Mouse (Mus musculus): ENCODE results near the gene Gabrg3. TPM values are rescaled to one million over a fixed set of nuclear protein-coding genes. Genes with fewer than 3 reads are reported as not detected.

Gene Gabrg3
- polyA plus RNA-seq, 1 experiment from 2014 or later = 0.78 TPM

DNA sequence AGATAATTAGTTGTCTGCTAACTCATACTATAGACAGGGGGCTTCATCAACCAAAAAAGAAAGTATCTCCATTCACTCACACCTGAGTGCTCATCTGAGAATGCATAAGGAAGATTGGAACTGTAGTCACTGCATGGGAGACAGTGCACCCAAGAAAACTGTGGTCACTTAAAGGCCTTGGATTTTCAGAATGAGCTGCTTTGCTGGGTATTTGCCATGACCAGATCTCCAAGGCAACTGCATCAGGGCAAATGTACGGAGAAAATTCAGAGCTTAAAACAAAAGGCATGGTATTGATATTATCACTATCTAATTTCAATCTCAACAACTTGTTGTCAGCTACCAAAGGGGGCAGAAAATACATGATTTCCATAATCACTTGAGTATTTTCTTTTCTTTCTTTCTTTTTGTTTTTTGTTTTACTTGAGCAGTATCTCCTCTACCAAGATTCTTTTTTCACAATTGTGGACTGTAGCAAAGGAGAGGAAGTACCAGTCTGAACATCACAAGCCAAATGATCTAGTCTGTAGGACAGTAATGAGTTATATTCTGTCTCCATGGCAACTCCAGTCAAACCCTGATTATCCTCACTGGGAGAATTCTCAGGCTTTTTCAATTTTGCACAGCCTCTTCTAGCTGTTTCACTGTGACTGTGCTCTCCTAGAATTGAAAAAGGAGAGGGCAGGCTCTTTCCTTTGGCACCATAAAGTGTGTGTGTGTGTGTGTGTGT lies 335.9 kb downstream of the Gabrg3 start:
- Histone ChIP-seq H3K27ac (replicated peaks in 1 of 2; ENCODE audit: control insufficient read depth in 1 of 2, insufficient read depth in 1 of 2, low read depth in 2 of 2, low read length in 2 of 2) (no peak overlapping the region), H3K9me3 (ENCODE audit: control insufficient read depth, low read length) (no peaks in the 10 kb centered on the region), H3K36me3 (ENCODE audit: control insufficient read depth, insufficient read depth, low read length) (no peaks in the 10 kb centered on the region), H3K9ac (ENCODE audit: low read length) (no peak overlapping the region), H3K4me2 (ENCODE audit: low read length) (no peak overlapping the region), H3K4me3 (ENCODE audit: control insufficient read depth in 1 of 2, insufficient read depth in 1 of 2, low read depth in 1 of 2, low read length in 2 of 2) (no peak overlapping the region), H3K27me3 (ENCODE audit: control insufficient read depth, insufficient read depth, low read length) (no peaks in the 10 kb centered on the region), H3K4me1 (ENCODE audit: control insufficient read depth in 2 of 2, insufficient read depth in 2 of 2, low read length in 2 of 2) (no peaks in the 10 kb centered on the region)
- ATAC-seq (ENCODE audit: insufficient number of reproducible peaks, insufficient read depth, low FRiP score, low read depth) = no peak
- 61% methylated on average over 1 of the region's 1 CpGs for WGBS

DNA sequence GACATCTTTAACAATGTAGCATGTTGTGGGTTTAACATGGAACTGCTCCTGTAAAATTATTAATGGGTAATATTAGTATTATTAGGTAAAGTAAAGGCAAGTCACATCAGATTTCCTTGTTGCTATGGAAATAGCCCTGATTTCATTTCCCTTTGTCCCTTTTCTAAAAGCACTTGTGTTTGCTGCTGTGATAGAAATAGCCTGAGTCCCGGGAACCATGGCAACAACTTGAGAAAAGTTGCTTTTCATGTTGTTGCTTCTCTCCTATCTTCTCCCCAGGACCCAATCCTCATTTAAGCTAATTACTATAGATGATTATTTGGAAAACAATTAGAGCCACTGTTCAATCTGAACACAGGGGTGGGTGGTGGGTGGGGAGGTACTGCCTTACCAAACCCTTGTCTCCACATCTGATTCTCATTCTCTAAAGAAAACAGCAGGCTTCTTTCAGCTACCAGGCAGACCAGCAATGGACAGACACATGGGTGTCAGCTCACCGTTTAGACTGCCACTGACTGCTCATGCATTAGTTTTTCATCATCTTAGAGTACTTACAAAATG lies 349.0 kb downstream of the Gabrg3 start:
- no peak overlapping the region for H3K4me2 ChIP-seq (ENCODE audit: low read length)
- 56% methylated on average over 2 of the region's 2 CpGs for WGBS
- no peaks in the 10 kb centered on the region for H3K9me3 ChIP-seq (ENCODE audit: control insufficient read depth, low read length)
- no peak for ATAC-seq (ENCODE audit: insufficient number of reproducible peaks, insufficient read depth, low FRiP score, low read depth)
- no peak overlapping the region for H3K27ac ChIP-seq (replicated peaks in 1 of 2; ENCODE audit: control insufficient read depth in 1 of 2, insufficient read depth in 1 of 2, low read depth in 2 of 2, low read length in 2 of 2)
- no peak overlapping the region for H3K4me3 ChIP-seq (ENCODE audit: control insufficient read depth in 1 of 2, insufficient read depth in 1 of 2, low read depth in 1 of 2, low read length in 2 of 2)
- no peaks in the 10 kb centered on the region for H3K4me1 ChIP-seq (ENCODE audit: control insufficient read depth in 2 of 2, insufficient read depth in 2 of 2, low read length in 2 of 2)
- H3K36me3 ChIP-seq (ENCODE audit: control insufficient read depth, insufficient read depth, low read length) = no peaks in the 10 kb centered on the region
- no peaks in the 10 kb centered on the region for H3K27me3 ChIP-seq (ENCODE audit: control insufficient read depth, insufficient read depth, low read length)
- no peak overlapping the region for H3K9ac ChIP-seq (ENCODE audit: low read length)

DNA sequence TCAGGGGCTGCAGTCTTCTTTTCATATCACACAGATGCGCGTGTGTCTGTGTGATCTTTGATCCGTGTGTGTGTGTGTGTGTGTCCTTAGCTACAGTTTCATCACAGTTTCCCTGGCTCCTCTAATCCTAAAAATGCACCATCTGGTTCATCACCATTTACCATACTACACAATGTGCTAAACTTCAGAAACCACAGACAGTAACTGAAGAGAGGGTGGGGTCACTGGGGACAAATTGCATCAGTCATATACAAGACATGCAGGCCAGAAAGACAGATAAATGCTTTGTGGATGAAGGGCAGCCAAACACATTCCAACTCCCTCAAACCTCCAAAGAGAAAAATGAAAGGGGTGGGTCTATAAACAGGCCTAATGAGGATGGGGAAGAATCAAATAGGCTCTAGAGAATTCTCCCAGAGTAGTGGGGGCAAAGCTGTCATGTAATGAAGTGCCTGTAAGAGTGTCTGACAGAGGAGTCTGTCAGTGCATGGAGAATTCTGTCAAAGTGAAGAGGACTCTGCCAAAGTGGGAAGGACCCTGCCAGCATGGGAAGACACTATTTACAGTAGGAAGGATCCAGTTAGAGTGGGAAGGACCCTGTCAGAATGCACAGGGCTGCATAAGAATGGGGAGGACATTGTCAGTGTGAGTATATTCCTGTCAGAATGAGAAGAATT lies 386.3 kb downstream of the Gabrg3 start:
- H3K4me1 ChIP-seq (ENCODE audit: control insufficient read depth in 2 of 2, insufficient read depth in 2 of 2, low read length in 2 of 2) = no peaks in the 10 kb centered on the region
- WGBS = 87% methylated on average over 3 of the region's 3 CpGs
- ATAC-seq (ENCODE audit: insufficient number of reproducible peaks, insufficient read depth, low FRiP score, low read depth) = no peak

DNA sequence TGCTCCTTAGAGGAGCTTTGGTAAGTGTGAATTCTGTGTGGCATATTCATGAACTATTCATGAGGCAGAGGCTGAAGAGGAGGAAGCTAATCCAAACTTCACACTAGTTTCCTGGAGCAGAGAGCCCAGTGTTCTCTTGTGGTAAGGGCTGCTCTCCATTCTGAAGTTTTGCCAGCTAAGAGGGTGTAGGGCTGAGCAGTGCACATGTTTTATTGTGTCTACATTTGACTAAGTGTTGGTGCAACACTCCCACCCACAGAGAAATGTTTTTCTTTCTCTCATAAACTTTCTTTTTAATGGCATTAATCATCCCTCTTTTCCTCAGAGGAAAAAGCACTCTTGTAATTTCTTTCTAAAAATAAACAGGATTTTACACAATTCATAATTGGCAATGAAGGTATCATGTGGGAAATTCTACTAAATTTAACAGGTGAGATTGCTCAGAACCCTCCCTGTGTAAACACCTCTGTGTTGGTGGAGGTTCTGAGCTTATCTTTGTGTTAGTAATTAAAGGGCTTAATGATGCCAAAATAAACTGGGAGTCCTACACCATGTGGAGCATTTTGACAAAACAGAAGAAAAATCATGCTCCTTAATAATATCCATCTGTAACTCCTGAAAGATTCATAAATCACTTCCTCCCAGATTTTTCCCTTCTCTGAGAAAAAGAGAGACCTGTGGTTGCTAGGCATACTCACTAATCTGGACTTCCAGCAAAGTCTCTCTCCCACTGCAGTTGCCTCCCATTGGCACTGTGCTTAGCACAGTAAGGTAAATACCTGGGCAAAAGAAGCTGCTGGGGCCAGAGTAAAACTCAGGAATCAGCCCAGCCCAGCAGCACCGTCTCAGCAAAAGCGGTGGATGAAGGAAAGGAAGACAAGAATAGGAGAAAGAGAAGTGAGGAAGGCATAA lies 389.0 kb downstream of the Gabrg3 start:
- no peaks in the 10 kb centered on the region for H3K36me3 ChIP-seq (ENCODE audit: control insufficient read depth, insufficient read depth, low read length)
- H3K9ac ChIP-seq (ENCODE audit: low read length) = no peak overlapping the region
- 89% methylated on average over 2 of the region's 2 CpGs for WGBS
- no peak overlapping the region for H3K4me3 ChIP-seq (ENCODE audit: control insufficient read depth in 1 of 2, insufficient read depth in 1 of 2, low read depth in 1 of 2, low read length in 2 of 2)
- no peaks in the 10 kb centered on the region for H3K4me1 ChIP-seq (ENCODE audit: control insufficient read depth in 2 of 2, insufficient read depth in 2 of 2, low read length in 2 of 2)
- peaks cover 9% of the 10 kb centered on the region; the same call in 1 of the 2 replicates for H3K9me3 ChIP-seq (ENCODE audit: control insufficient read depth, low read length)
- no peak overlapping the region for H3K4me2 ChIP-seq (ENCODE audit: low read length)
- H3K27ac ChIP-seq (replicated peaks in 1 of 2; ENCODE audit: control insufficient read depth in 1 of 2, insufficient read depth in 1 of 2, low read depth in 2 of 2, low read length in 2 of 2) = no peak overlapping the region
- no peaks in the 10 kb centered on the region for H3K27me3 ChIP-seq (ENCODE audit: control insufficient read depth, insufficient read depth, low read length)
- no peak for ATAC-seq (ENCODE audit: insufficient number of reproducible peaks, insufficient read depth, low FRiP score, low read depth)

More for the DNA sequence above, 386.3 kb downstream of the Gabrg3 start:
- Histone ChIP-seq H3K36me3 (ENCODE audit: control insufficient read depth, insufficient read depth, low read length) (no peaks in the 10 kb centered on the region), H3K4me2 (ENCODE audit: low read length) (no peak overlapping the region), H3K27ac (replicated peaks in 1 of 2; ENCODE audit: control insufficient read depth in 1 of 2, insufficient read depth in 1 of 2, low read depth in 2 of 2, low read length in 2 of 2) (no peak overlapping the region), H3K9me3 (ENCODE audit: control insufficient read depth, low read length) (peaks cover 12% of the 10 kb centered on the region; the same call in 1 of the 2 replicates), H3K4me3 (ENCODE audit: control insufficient read depth in 1 of 2, insufficient read depth in 1 of 2, low read depth in 1 of 2, low read length in 2 of 2) (no peak overlapping the region), H3K9ac (ENCODE audit: low read length) (no peak overlapping the region), H3K27me3 (ENCODE audit: control insufficient read depth, insufficient read depth, low read length) (no peaks in the 10 kb centered on the region)

DNA sequence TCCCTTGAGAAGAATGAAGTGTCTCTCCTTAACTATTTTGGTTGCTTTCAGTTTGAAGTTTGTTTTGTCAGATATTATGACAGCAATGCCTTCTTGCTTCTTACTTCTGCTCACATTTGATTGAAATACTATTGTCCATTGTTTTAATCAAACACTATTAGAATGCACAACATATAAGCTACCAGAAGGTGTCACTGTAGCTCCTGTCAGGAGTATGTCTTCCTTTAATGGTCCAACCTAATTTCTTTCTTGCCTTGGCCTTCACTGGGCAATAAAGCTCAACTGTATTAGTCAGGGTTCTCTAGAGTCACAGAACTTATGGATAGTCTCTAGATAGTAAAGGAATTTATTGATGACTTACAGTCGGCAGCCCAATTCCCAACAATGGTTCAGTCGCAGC lies 440.6 kb downstream of the Gabrg3 start:
- ATAC-seq (ENCODE audit: insufficient number of reproducible peaks, insufficient read depth, low FRiP score, low read depth) = no peak
- Histone ChIP-seq H3K36me3 (ENCODE audit: control insufficient read depth, insufficient read depth, low read length) (no peaks in the 10 kb centered on the region), H3K27me3 (ENCODE audit: control insufficient read depth, insufficient read depth, low read length) (no peaks in the 10 kb centered on the region), H3K4me2 (ENCODE audit: low read length) (no peak overlapping the region), H3K9me3 (ENCODE audit: control insufficient read depth, low read length) (no peaks in the 10 kb centered on the region), H3K9ac (ENCODE audit: low read length) (no peak overlapping the region), H3K27ac (replicated peaks in 1 of 2; ENCODE audit: control insufficient read depth in 1 of 2, insufficient read depth in 1 of 2, low read depth in 2 of 2, low read length in 2 of 2) (no peak overlapping the region), H3K4me3 (ENCODE audit: control insufficient read depth in 1 of 2, insufficient read depth in 1 of 2, low read depth in 1 of 2, low read length in 2 of 2) (no peak overlapping the region), H3K4me1 (ENCODE audit: control insufficient read depth in 2 of 2, insufficient read depth in 2 of 2, low read length in 2 of 2) (no peaks in the 10 kb centered on the region)
- 100% methylated on average over 1 of the region's 2 CpGs for WGBS

DNA sequence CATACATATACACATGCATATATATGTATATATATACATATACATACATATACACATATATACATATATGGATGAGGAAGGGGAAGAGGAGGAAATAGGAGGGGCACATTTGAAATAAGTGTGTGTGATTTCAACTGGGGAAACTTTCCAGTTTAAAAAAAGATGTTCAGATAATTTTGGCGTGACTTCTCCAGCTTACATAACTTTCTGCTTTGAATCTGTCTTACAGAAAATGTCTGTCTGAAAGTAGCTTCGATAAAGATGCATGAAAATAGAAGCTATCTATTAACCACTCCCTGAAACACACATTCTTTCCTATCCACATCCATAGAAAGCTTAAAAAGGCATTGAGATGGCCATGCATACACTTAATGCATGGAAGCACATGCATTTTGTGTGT lies 445.4 kb downstream of the Gabrg3 start:
- 61% methylated on average over 2 of the region's 2 CpGs for WGBS
- H3K4me1 ChIP-seq (ENCODE audit: control insufficient read depth in 2 of 2, insufficient read depth in 2 of 2, low read length in 2 of 2) = no peaks in the 10 kb centered on the region
- ATAC-seq (ENCODE audit: insufficient number of reproducible peaks, insufficient read depth, low FRiP score, low read depth) = no peak
- no peaks in the 10 kb centered on the region for H3K36me3 ChIP-seq (ENCODE audit: control insufficient read depth, insufficient read depth, low read length)
- H3K4me2 ChIP-seq (ENCODE audit: low read length) = no peak overlapping the region
- 0 out of 2 replicates have a peak, but pooled peaks cover 3% of the 10 kb centered on the region for H3K9me3 ChIP-seq (ENCODE audit: control insufficient read depth, low read length)
- no peak overlapping the region for H3K4me3 ChIP-seq (ENCODE audit: control insufficient read depth in 1 of 2, insufficient read depth in 1 of 2, low read depth in 1 of 2, low read length in 2 of 2)
- H3K27ac ChIP-seq (replicated peaks in 1 of 2; ENCODE audit: control insufficient read depth in 1 of 2, insufficient read depth in 1 of 2, low read depth in 2 of 2, low read length in 2 of 2) = no peak overlapping the region
- no peaks in the 10 kb centered on the region for H3K27me3 ChIP-seq (ENCODE audit: control insufficient read depth, insufficient read depth, low read length)
- no peak overlapping the region for H3K9ac ChIP-seq (ENCODE audit: low read length)

DNA sequence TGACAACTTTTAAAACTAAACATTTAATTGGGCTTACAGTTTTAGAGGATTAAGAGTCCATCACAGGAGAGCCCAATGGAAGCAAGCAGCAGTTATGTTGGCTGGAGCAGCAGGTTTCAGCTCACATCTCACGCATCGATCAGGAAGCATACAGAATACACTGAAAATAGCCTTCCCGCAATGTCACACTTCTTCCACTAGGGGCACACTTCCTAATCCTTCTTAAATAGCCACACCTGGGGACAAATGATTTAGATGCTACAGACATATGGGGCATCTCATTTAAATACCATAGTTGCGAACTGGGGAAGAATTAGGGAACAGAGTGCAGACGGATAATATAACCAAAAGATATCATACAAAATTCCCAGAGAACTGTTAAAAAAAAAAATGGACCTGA lies 449.0 kb downstream of the Gabrg3 start:
- Histone ChIP-seq H3K4me1 (ENCODE audit: control insufficient read depth in 2 of 2, insufficient read depth in 2 of 2, low read length in 2 of 2) (no peaks in the 10 kb centered on the region), H3K36me3 (ENCODE audit: control insufficient read depth, insufficient read depth, low read length) (no peaks in the 10 kb centered on the region), H3K4me2 (ENCODE audit: low read length) (no peak overlapping the region), H3K27ac (replicated peaks in 1 of 2; ENCODE audit: control insufficient read depth in 1 of 2, insufficient read depth in 1 of 2, low read depth in 2 of 2, low read length in 2 of 2) (no peak overlapping the region), H3K27me3 (ENCODE audit: control insufficient read depth, insufficient read depth, low read length) (no peaks in the 10 kb centered on the region), H3K4me3 (ENCODE audit: control insufficient read depth in 1 of 2, insufficient read depth in 1 of 2, low read depth in 1 of 2, low read length in 2 of 2) (no peak overlapping the region), H3K9ac (ENCODE audit: low read length) (no peak overlapping the region), H3K9me3 (ENCODE audit: control insufficient read depth, low read length) (0 out of 2 replicates have a peak, but pooled peaks cover 3% of the 10 kb centered on the region)
- ATAC-seq (ENCODE audit: insufficient number of reproducible peaks, insufficient read depth, low FRiP score, low read depth) = no peak
- 69% methylated on average over 5 of the region's 5 CpGs for WGBS

All from heart, embryonic 14.5 days (tissue).